Mouse (Mus musculus) ES-Bruce4 (cell line): ENCODE results near the gene Dll3.

Experiments used
- CTCF ChIP-seq: IDR thresholded peaks from one replicate; pipeline ENCODE4 v1.8.1; 2011; ENCODE audit warnings: low read depth, low read length
- POLR2A ChIP-seq: IDR thresholded peaks from one replicate; pipeline ENCODE4 v1.8.1; 2011; ENCODE audit warnings: low read length; ENCODE audit not compliant: insufficient read depth

DNA sequence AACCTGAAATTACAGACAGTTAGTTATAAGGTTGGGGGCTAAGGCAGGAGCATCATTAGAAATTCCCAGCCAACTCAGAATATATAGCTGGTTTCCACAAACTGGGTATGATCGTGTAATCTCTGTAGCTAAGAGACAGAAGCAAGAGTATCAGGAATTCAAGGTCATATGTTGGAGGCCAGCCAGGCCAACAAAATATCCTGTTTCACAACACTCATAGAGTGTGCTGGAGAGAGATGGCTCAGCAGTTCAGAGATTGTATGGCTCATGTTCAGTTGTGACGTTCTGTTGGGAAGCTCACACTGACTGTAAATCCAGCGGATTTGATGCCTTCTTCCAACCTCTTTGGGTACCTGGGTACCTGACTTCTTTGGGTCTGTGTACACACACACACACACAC is 45.7 kb upstream of the Dll3 start:
- TF ChIP-seq CTCF (no peak), POLR2A (no peak)
